Mouse (Mus musculus): ENCODE results near the gene Pcsk6.

DNA sequence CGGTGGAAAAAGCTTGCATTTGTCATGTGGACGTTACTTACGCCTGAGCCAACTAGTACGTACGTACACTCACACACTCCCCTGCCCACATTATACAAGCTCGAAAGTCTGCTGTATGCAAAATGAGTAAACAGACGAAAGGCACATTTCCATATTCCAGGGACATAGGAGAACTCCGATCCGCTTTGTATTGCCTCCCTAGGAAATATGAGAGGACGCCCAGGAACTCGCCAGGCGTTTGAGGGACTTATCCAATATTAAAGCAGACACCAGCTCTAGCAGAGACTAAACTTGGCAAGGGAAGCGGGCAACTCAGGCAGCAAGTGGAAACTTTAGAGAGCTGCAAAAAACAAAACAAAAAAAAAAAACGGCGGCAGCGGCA lies 147.3 kb downstream of the Pcsk6 start:
- no peak for TF ChIP-seq CTCF (IDR thresholded peaks at IDR 0.05; ENCODE audit: extremely low read depth, insufficient read depth, insufficient read length, insufficient replicate concordance)
- no peak for TF ChIP-seq POLR2A (IDR thresholded peaks at IDR 0.05; ENCODE audit: low read depth, low read length)
